Mouse (Mus musculus): ENCODE results near the gene A930033H14Rik. TPM values are rescaled to one million over a fixed set of nuclear protein-coding genes. Genes with fewer than 3 reads are reported as not detected.

The A930033H14Rik gene
- polyA plus RNA-seq, 1 experiment from 2014 or later, result 1.5 TPM

DNA sequence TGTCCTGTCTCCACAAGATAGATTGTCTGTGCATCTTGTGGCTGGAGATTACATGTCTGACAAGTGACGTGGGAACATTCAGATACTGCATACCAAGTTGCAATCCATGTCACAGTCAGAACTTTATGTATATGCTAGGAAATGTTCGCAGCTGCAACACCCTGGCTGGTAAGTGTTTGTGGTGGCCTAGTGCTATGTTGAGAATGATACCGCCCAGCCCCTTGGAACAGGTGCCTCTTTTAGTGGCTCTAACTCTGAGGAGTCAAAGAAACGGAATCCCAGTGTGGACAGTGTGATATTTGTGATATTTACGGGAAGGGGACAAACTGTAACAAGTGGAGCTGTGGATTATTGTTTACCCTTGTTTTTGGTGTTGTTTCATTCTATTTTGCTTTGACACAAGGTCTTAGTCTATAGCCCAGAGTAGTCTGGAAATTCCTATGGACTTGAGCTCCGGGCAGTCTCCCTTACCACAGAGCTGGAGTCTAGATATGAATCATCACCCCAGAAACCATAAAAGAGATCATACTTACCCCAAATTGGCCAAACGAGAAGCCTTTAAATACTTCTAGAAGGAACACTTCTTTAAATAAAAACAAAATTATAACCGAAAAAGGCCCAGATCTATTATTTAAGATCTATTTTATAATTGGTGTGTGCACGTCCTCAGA lies 25.0 kb downstream of the A930033H14Rik start:
- no peak overlapping the region for H3K4me2 ChIP-seq (ENCODE audit: low read depth, low read length)
- no peaks in the 10 kb centered on the region for H3K9me3 ChIP-seq (ENCODE audit: control insufficient read depth, low read length)
- 88% methylated on average over 9 of the region's 9 CpGs for WGBS
- no peak overlapping the region for H3K4me3 ChIP-seq (ENCODE audit: low read depth, low read length)
- no peaks in the 10 kb centered on the region for H3K27me3 ChIP-seq (ENCODE audit: control insufficient read depth, insufficient read depth, low read length)
- H3K4me1 ChIP-seq (ENCODE audit: control insufficient read depth, insufficient read depth, low read length), result no peaks in the 10 kb centered on the region
- no peak overlapping the region for H3K27ac ChIP-seq (ENCODE audit: low read depth, low read length)
- H3K9ac ChIP-seq (replicated peaks; ENCODE audit: low read depth, low read length), result no peak overlapping the region
- no peaks in the 10 kb centered on the region for H3K36me3 ChIP-seq (ENCODE audit: control insufficient read depth, insufficient read depth, low read length)
- no peak for ATAC-seq (ENCODE audit: low read depth)

- H3K36me3 ChIP-seq (ENCODE audit: control insufficient read depth, insufficient read depth, low read length), result no peaks in the 10 kb centered on the region
- no peaks in the 10 kb centered on the region for H3K9me3 ChIP-seq (ENCODE audit: control insufficient read depth, low read length)
- H3K4me3 ChIP-seq (ENCODE audit: low read depth, low read length), result peak overlapping the region; percentile 17; the same call in 1 of the 2 replicates
- H3K27me3 ChIP-seq (ENCODE audit: control insufficient read depth, insufficient read depth, low read length), result no peaks in the 10 kb centered on the region
- ATAC-seq (ENCODE audit: low read depth), result peak; percentile 60; the same call in 1 of the 2 replicates
- 27% methylated on average over 21 of the region's 21 CpGs for WGBS
- H3K27ac ChIP-seq (ENCODE audit: low read depth, low read length), result no peak overlapping the region
- H3K4me2 ChIP-seq (ENCODE audit: low read depth, low read length), result peak overlapping the region; percentile 44
- no peaks in the 10 kb centered on the region for H3K4me1 ChIP-seq (ENCODE audit: control insufficient read depth, insufficient read depth, low read length)
- no peak overlapping the region for H3K9ac ChIP-seq (replicated peaks; ENCODE audit: low read depth, low read length)
These were observed 26.7 kb downstream of the A930033H14Rik start for GRCm38 (mm10) chr10:69185894-69186893.

GRCm38 (mm10) chr10:69185431-69185830 lies 27.5 kb downstream of the A930033H14Rik start:
- no peaks in the 10 kb centered on the region for H3K9me3 ChIP-seq (ENCODE audit: control insufficient read depth, low read length)
- H3K27ac ChIP-seq (ENCODE audit: low read depth, low read length), result no peak overlapping the region
- no peaks in the 10 kb centered on the region for H3K27me3 ChIP-seq (ENCODE audit: control insufficient read depth, insufficient read depth, low read length)
- H3K4me2 ChIP-seq (ENCODE audit: low read depth, low read length), result no peak overlapping the region
- H3K4me1 ChIP-seq (ENCODE audit: control insufficient read depth, insufficient read depth, low read length), result no peaks in the 10 kb centered on the region
- ATAC-seq (ENCODE audit: low read depth), result no peak
- WGBS, result 81% methylated on average over 4 of the region's 4 CpGs
- H3K9ac ChIP-seq (replicated peaks; ENCODE audit: low read depth, low read length), result no peak overlapping the region
- no peaks in the 10 kb centered on the region for H3K36me3 ChIP-seq (ENCODE audit: control insufficient read depth, insufficient read depth, low read length)
- H3K4me3 ChIP-seq (ENCODE audit: low read depth, low read length), result no peak overlapping the region

- H3K36me3 ChIP-seq (ENCODE audit: control insufficient read depth, insufficient read depth, low read length), result no peaks in the 10 kb centered on the region
- H3K4me2 ChIP-seq (ENCODE audit: low read depth, low read length), result no peak overlapping the region
- no peak overlapping the region for H3K27ac ChIP-seq (ENCODE audit: low read depth, low read length)
- no peak for ATAC-seq (ENCODE audit: low read depth)
- no peak overlapping the region for H3K4me3 ChIP-seq (ENCODE audit: low read depth, low read length)
- H3K4me1 ChIP-seq (ENCODE audit: control insufficient read depth, insufficient read depth, low read length), result no peaks in the 10 kb centered on the region
- no peaks in the 10 kb centered on the region for H3K9me3 ChIP-seq (ENCODE audit: control insufficient read depth, low read length)
- WGBS, result 93% methylated on average over 4 of the region's 4 CpGs
- no peak overlapping the region for H3K9ac ChIP-seq (replicated peaks; ENCODE audit: low read depth, low read length)
- H3K27me3 ChIP-seq (ENCODE audit: control insufficient read depth, insufficient read depth, low read length), result no peaks in the 10 kb centered on the region
These were observed 28.0 kb downstream of the A930033H14Rik start for GRCm38 (mm10) chr10:69184903-69185302.

- H3K4me2 ChIP-seq (ENCODE audit: low read depth, low read length), result no peak overlapping the region
- 79% methylated on average over 3 of the region's 3 CpGs for WGBS
- no peaks in the 10 kb centered on the region for H3K27me3 ChIP-seq (ENCODE audit: control insufficient read depth, insufficient read depth, low read length)
- H3K9me3 ChIP-seq (ENCODE audit: control insufficient read depth, low read length), result no peaks in the 10 kb centered on the region
- no peak overlapping the region for H3K27ac ChIP-seq (ENCODE audit: low read depth, low read length)
- no peaks in the 10 kb centered on the region for H3K4me1 ChIP-seq (ENCODE audit: control insufficient read depth, insufficient read depth, low read length)
- no peaks in the 10 kb centered on the region for H3K36me3 ChIP-seq (ENCODE audit: control insufficient read depth, insufficient read depth, low read length)
- ATAC-seq (ENCODE audit: low read depth), result no peak
- H3K9ac ChIP-seq (replicated peaks; ENCODE audit: low read depth, low read length), result no peak overlapping the region
- H3K4me3 ChIP-seq (ENCODE audit: low read depth, low read length), result no peak overlapping the region
These were observed 31.9 kb downstream of the A930033H14Rik start for GRCm38 (mm10) chr10:69180997-69181396.

DNA sequence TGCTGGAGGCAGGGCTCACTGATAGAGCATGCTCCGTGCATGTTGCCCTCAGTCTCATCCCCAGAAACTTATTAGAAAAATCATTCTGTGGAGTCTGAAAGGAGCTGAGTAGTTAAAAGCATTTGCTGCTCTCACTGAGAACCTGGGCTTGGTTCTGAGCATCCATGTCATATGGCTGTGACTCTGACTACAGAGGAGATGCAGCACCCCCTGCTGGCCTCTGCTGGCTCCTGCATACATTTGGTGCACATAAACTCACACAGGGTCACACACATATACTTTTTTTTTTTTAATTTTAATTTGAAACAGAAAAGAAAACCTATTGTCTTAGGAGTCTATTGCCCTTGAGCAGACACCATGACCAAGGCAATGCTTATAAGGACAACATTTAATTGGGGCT lies 33.6 kb downstream of the A930033H14Rik start:
- no peak overlapping the region for H3K4me3 ChIP-seq (ENCODE audit: low read depth, low read length)
- H3K27me3 ChIP-seq (ENCODE audit: control insufficient read depth, insufficient read depth, low read length), result no peaks in the 10 kb centered on the region
- no peak overlapping the region for H3K27ac ChIP-seq (ENCODE audit: low read depth, low read length)
- 97% methylated on average over 1 of the region's 1 CpGs for WGBS
- no peaks in the 10 kb centered on the region for H3K36me3 ChIP-seq (ENCODE audit: control insufficient read depth, insufficient read depth, low read length)
- no peak overlapping the region for H3K4me2 ChIP-seq (ENCODE audit: low read depth, low read length)
- no peak overlapping the region for H3K9ac ChIP-seq (replicated peaks; ENCODE audit: low read depth, low read length)
- no peaks in the 10 kb centered on the region for H3K4me1 ChIP-seq (ENCODE audit: control insufficient read depth, insufficient read depth, low read length)
- H3K9me3 ChIP-seq (ENCODE audit: control insufficient read depth, low read length), result no peaks in the 10 kb centered on the region
- ATAC-seq (ENCODE audit: low read depth), result no peak

- no peak for ATAC-seq (ENCODE audit: low read depth)
- Histone ChIP-seq H3K4me2 (ENCODE audit: low read depth, low read length) (no peak overlapping the region), H3K9me3 (ENCODE audit: control insufficient read depth, low read length) (no peaks in the 10 kb centered on the region), H3K4me3 (ENCODE audit: low read depth, low read length) (no peak overlapping the region), H3K27me3 (ENCODE audit: control insufficient read depth, insufficient read depth, low read length) (no peaks in the 10 kb centered on the region), H3K27ac (ENCODE audit: low read depth, low read length) (no peak overlapping the region), H3K4me1 (ENCODE audit: control insufficient read depth, insufficient read depth, low read length) (no peaks in the 10 kb centered on the region), H3K9ac (replicated peaks; ENCODE audit: low read depth, low read length) (no peak overlapping the region), H3K36me3 (ENCODE audit: control insufficient read depth, insufficient read depth, low read length) (no peaks in the 10 kb centered on the region)
- WGBS, result 87% methylated on average over 3 of the region's 3 CpGs
These were observed 36.8 kb downstream of the A930033H14Rik start for GRCm38 (mm10) chr10:69176116-69176515.

DNA sequence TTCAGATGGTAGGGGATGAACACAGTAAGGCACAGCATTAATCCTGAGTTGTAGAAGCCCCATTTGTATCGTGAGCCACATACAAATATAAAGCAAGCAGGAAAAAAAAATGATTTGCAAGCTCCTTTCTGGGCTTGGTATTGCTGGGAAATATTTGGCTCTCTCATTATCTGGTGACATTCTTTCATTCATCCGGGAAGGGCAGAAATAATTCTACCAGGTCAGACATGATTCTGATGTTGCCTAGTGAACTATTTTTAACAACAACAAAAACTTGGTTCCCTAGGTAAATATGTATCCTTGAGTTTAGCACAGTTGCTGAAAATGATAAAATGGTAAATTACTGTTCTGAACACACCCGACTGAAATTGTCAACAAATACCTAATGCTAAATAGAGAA lies 40.5 kb downstream of the A930033H14Rik start:
- Histone ChIP-seq H3K27me3 (ENCODE audit: control insufficient read depth, insufficient read depth, low read length) (no peaks in the 10 kb centered on the region), H3K4me3 (ENCODE audit: low read depth, low read length) (no peak overlapping the region), H3K4me1 (ENCODE audit: control insufficient read depth, insufficient read depth, low read length) (no peaks in the 10 kb centered on the region), H3K27ac (ENCODE audit: low read depth, low read length) (no peak overlapping the region), H3K36me3 (ENCODE audit: control insufficient read depth, insufficient read depth, low read length) (no peaks in the 10 kb centered on the region), H3K9me3 (ENCODE audit: control insufficient read depth, low read length) (no peaks in the 10 kb centered on the region), H3K9ac (replicated peaks; ENCODE audit: low read depth, low read length) (no peak overlapping the region), H3K4me2 (ENCODE audit: low read depth, low read length) (no peak overlapping the region)
- WGBS, result 84% methylated on average over 3 of the region's 3 CpGs
- no peak for ATAC-seq (ENCODE audit: low read depth)

DNA sequence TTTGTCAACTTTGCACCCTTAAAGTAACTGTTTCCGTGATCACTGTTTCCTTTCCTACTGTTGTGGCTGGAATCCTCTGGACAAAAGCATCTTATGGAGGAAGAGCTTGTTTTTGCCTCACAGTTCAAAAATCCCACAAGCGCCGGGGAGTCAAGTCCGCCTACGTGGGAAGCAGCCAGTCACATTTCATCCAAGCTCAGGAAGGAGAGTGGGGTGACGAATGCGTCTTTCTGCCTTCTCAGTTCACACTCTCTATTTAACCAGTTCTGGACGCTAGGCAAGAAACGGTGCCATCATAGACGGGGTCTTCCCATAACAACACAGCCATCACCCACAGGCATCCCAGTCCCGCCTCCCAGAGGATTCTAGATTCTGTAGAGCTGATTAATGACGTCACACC lies 46.4 kb downstream of the A930033H14Rik start:
- Histone ChIP-seq H3K27me3 (ENCODE audit: control insufficient read depth, insufficient read depth, low read length) (no peaks in the 10 kb centered on the region), H3K4me2 (ENCODE audit: low read depth, low read length) (no peak overlapping the region), H3K27ac (ENCODE audit: low read depth, low read length) (no peak overlapping the region), H3K9ac (replicated peaks; ENCODE audit: low read depth, low read length) (no peak overlapping the region), H3K36me3 (ENCODE audit: control insufficient read depth, insufficient read depth, low read length) (no peaks in the 10 kb centered on the region), H3K4me1 (ENCODE audit: control insufficient read depth, insufficient read depth, low read length) (no peaks in the 10 kb centered on the region), H3K4me3 (ENCODE audit: low read depth, low read length) (no peak overlapping the region), H3K9me3 (ENCODE audit: control insufficient read depth, low read length) (no peaks in the 10 kb centered on the region; the same call in 1 of the 2 replicates)
- 78% methylated on average over 12 of the region's 12 CpGs for WGBS
- ATAC-seq (ENCODE audit: low read depth), result no peak
